Mouse (Mus musculus) heart, embryonic 14.5 days (tissue): Measurements from ENCODE around the gene Kcnj15. TPM values are rescaled to one million over a fixed set of nuclear protein-coding genes. Genes with fewer than 3 reads are reported as not detected.

Experiments
- ATAC-seq: fragments of 200-750 bp; cut with Nextera tagmentation; 2 replicates; pipeline ENCODE4 v1.8.0; 2017; ENCODE audit warnings: low read depth, moderate TSS enrichment; ENCODE audit not compliant: insufficient number of reproducible peaks, insufficient read depth, low FRiP score
- H3K27ac ChIP-seq, 2 experiments: fragments of 200-500 bp in 1 of 2; fragments of 300-500 bp in 1 of 2; sonication (generic) in 1 of 2; replicated peaks in 1 of 2; 2 replicates each; pipeline ENCODE4 v1.5.1; 2012 to 2014; ENCODE audit warnings: low read depth in 2 of 2, low read length in 2 of 2, control low read depth in 1 of 2, mild to moderate bottlenecking in 1 of 2, mixed read lengths in 1 of 2; ENCODE audit not compliant: control insufficient read depth in 1 of 2, insufficient read depth in 1 of 2
- H3K27me3 ChIP-seq: fragments of 300-500 bp; sonication (generic); 2 replicates; pipeline ENCODE4 v1.6.1; 2014; ENCODE audit warnings: mild to moderate bottlenecking, low read length, control low read depth; ENCODE audit not compliant: control insufficient read depth, insufficient read depth
- H3K36me3 ChIP-seq: fragments of 300-500 bp; sonication (generic); 2 replicates; pipeline ENCODE4 v1.6.1; 2014; ENCODE audit warnings: mild to moderate bottlenecking, control low read depth, low read length, mixed read lengths; ENCODE audit not compliant: control insufficient read depth, insufficient read depth
- H3K4me1 ChIP-seq, 2 experiments: fragments of 200-500 bp in 1 of 2; fragments of 300-500 bp in 1 of 2; sonication (generic) in 1 of 2; 2 replicates each; pipeline ENCODE4 v1.6.1; 2012 to 2014; ENCODE audit warnings: low read length in 2 of 2, control low read depth in 1 of 2, mixed read lengths in 1 of 2; ENCODE audit not compliant: control insufficient read depth in 2 of 2, insufficient read depth in 2 of 2
- H3K4me2 ChIP-seq: fragments of 300-500 bp; sonication (generic); 2 replicates; pipeline ENCODE4 v1.6.1; 2014; ENCODE audit warnings: mild to moderate bottlenecking, low read length
- H3K4me3 ChIP-seq, 2 experiments: fragments of 200-500 bp in 1 of 2; fragments of 300-500 bp in 1 of 2; sonication (generic) in 1 of 2; 2 replicates each; pipeline ENCODE4 v1.5.1; 2012 to 2014; ENCODE audit warnings: low read length in 2 of 2, mild to moderate bottlenecking in 2 of 2, control low read depth in 1 of 2, low read depth in 1 of 2, moderate library complexity in 1 of 2; ENCODE audit not compliant: control insufficient read depth in 1 of 2, insufficient read depth in 1 of 2
- H3K9ac ChIP-seq: fragments of 300-500 bp; sonication (generic); 2 replicates; pipeline ENCODE4 v1.6.1; 2014; ENCODE audit warnings: mild to moderate bottlenecking, low read length
- H3K9me3 ChIP-seq: fragments of 300-500 bp; sonication (generic); 2 replicates; pipeline ENCODE4 v1.6.1; 2016; ENCODE audit warnings: low read length, control low read depth; ENCODE audit not compliant: control insufficient read depth
- WGBS: fragments of 180-500 bp; shearing (Covaris S2); extraction: QIAGEN DNeasy Blood & Tissue Kit; methylation state at CpG from one replicate; pipeline ENCODE4 v1.1.7; 2014; 5-methylcytosine and 5-hydroxymethylcytosine counted together
- polyA plus RNA-seq: library from polyadenylated mRNA; unstranded; fragments of >200 nt; fragmentation: Nextera tagmentation; extraction: Ambion mirVana; gene quantifications from 2 replicates; pipeline ENCODE4 v1.2.1, GENCODE M21; 2014

Kcnj15 gene
- polyA plus RNA-seq, 1 experiment from 2014 or later = 1.9 TPM

- ATAC-seq = no peak
- Histone ChIP-seq H3K4me2 (no peak overlapping the region), H3K27me3 (no peaks in the 10 kb centered on the region), H3K36me3 (no peaks in the 10 kb centered on the region), H3K9me3 (no peaks in the 10 kb centered on the region), H3K4me1 (no peaks in the 10 kb centered on the region), H3K4me3 (no peak overlapping the region), H3K27ac (no peak overlapping the region), H3K9ac (no peak overlapping the region)
- 60% methylated on average over 5 of the region's 5 CpGs for WGBS
Measured at GRCm38 (mm10) chr16:95218783-95219182, 38.6 kb upstream of the Kcnj15 start.

GRCm38 (mm10) chr16:95219459-95219858, 37.9 kb upstream of the Kcnj15 start:
- Histone ChIP-seq H3K4me1 (no peaks in the 10 kb centered on the region), H3K27me3 (no peaks in the 10 kb centered on the region), H3K27ac (no peak overlapping the region), H3K4me3 (no peak overlapping the region), H3K4me2 (no peak overlapping the region), H3K9me3 (no peaks in the 10 kb centered on the region), H3K36me3 (no peaks in the 10 kb centered on the region), H3K9ac (no peak overlapping the region)
- no peak for ATAC-seq
- 79% methylated on average over 2 of the region's 2 CpGs for WGBS

- no peaks in the 10 kb centered on the region for H3K27me3 ChIP-seq
Measured at GRCm38 (mm10) chr16:95221051-95221450, 36.3 kb upstream of the Kcnj15 start.

GRCm38 (mm10) chr16:95222026-95222718, 35.2 kb upstream of the Kcnj15 start:
- 47% methylated on average over 7 of the region's 7 CpGs for WGBS
- no peak for ATAC-seq
- Histone ChIP-seq H3K4me3 (no peak overlapping the region), H3K9ac (no peak overlapping the region), H3K9me3 (no peaks in the 10 kb centered on the region), H3K4me1 (no peaks in the 10 kb centered on the region), H3K27me3 (no peaks in the 10 kb centered on the region), H3K4me2 (no peak overlapping the region), H3K36me3 (no peaks in the 10 kb centered on the region), H3K27ac (0 out of 4 replicates have a peak overlapping the region, but pooled peaks of 1 of the 2 experiments have one; percentile 5)

More at GRCm38 (mm10) chr16:95221051-95221450, 36.3 kb upstream of the Kcnj15 start:
- Histone ChIP-seq H3K4me2 (no peak overlapping the region), H3K4me1 (no peaks in the 10 kb centered on the region), H3K4me3 (no peak overlapping the region), H3K9me3 (no peaks in the 10 kb centered on the region), H3K9ac (no peak overlapping the region), H3K27ac (no peak overlapping the region), H3K36me3 (no peaks in the 10 kb centered on the region)
- no peak for ATAC-seq
- WGBS = 62% methylated on average over 4 of the region's 4 CpGs

- Histone ChIP-seq H3K36me3 (no peaks in the 10 kb centered on the region), H3K9ac (no peak overlapping the region), H3K4me2 (no peak overlapping the region), H3K4me3 (no peak overlapping the region), H3K9me3 (no peaks in the 10 kb centered on the region), H3K27ac (no peak overlapping the region), H3K4me1 (no peaks in the 10 kb centered on the region), H3K27me3 (no peaks in the 10 kb centered on the region)
- no peak for ATAC-seq
- WGBS = 78% methylated on average over 8 of the region's 8 CpGs
Measured at GRCm38 (mm10) chr16:95223435-95223834, 33.9 kb upstream of the Kcnj15 start.

- H3K9me3 ChIP-seq = no peaks in the 10 kb centered on the region
- ATAC-seq = no peak
- no peak overlapping the region for H3K27ac ChIP-seq
- H3K27me3 ChIP-seq = no peaks in the 10 kb centered on the region
- no peak overlapping the region for H3K9ac ChIP-seq
- no peaks in the 10 kb centered on the region for H3K4me1 ChIP-seq
- H3K4me2 ChIP-seq = no peak overlapping the region
- no peaks in the 10 kb centered on the region for H3K36me3 ChIP-seq
- H3K4me3 ChIP-seq = no peak overlapping the region
- WGBS = 55% methylated on average over 7 of the region's 7 CpGs
Measured at GRCm38 (mm10) chr16:95225285-95225684, 32.1 kb upstream of the Kcnj15 start.

- no peak overlapping the region for H3K4me2 ChIP-seq
- no peak overlapping the region for H3K27ac ChIP-seq
- no peak overlapping the region for H3K9ac ChIP-seq
- ATAC-seq = no peak
- no peaks in the 10 kb centered on the region for H3K4me1 ChIP-seq
- no peaks in the 10 kb centered on the region for H3K36me3 ChIP-seq
- 66% methylated on average over 4 of the region's 4 CpGs for WGBS
- H3K4me3 ChIP-seq = no peak overlapping the region
- H3K9me3 ChIP-seq = no peaks in the 10 kb centered on the region
- no peaks in the 10 kb centered on the region for H3K27me3 ChIP-seq
Measured at GRCm38 (mm10) chr16:95231768-95232167, 25.6 kb upstream of the Kcnj15 start.
